Mouse (Mus musculus) hindbrain, embryonic 12.5 days (tissue): Measurements from ENCODE around the gene Adamts5. TPM values are rescaled to one million over a fixed set of nuclear protein-coding genes. Genes with fewer than 3 reads are reported as not detected.

ENCODE experiments used
- ATAC-seq: fragments of 200-750 bp; cut with Nextera tagmentation; 2 replicates; pipeline ENCODE4 v1.8.0; 2017; ENCODE audit warnings: moderate TSS enrichment; ENCODE audit not compliant: low FRiP score
- H3K27ac ChIP-seq: fragments of 300-500 bp; sonication (generic); 2 replicates; pipeline ENCODE4 v1.5.1; 2016; ENCODE audit warnings: mild to moderate bottlenecking
- H3K27me3 ChIP-seq: fragments of 300-500 bp; sonication (generic); 2 replicates; pipeline ENCODE4 v1.6.1; 2016; ENCODE audit warnings: mild to moderate bottlenecking
- H3K36me3 ChIP-seq: fragments of 300-500 bp; sonication (generic); 2 replicates; pipeline ENCODE4 v1.6.1; 2016; ENCODE audit warnings: mild to moderate bottlenecking
- H3K4me1 ChIP-seq: fragments of 300-500 bp; sonication (generic); 2 replicates; pipeline ENCODE4 v1.6.1; 2016
- H3K4me2 ChIP-seq: fragments of 300-500 bp; sonication (generic); replicated peaks from 2 replicates; pipeline ENCODE4 v1.6.1; 2016; ENCODE audit warnings: mild to moderate bottlenecking
- H3K4me3 ChIP-seq: fragments of 300-500 bp; sonication (generic); 2 replicates; pipeline ENCODE4 v1.5.1; 2016; ENCODE audit warnings: mild to moderate bottlenecking
- H3K9ac ChIP-seq: fragments of 300-500 bp; sonication (generic); 2 replicates; pipeline ENCODE4 v1.6.1; 2016; ENCODE audit warnings: mild to moderate bottlenecking, moderate library complexity
- H3K9me3 ChIP-seq: fragments of 300-500 bp; sonication (generic); replicated peaks from 2 replicates; pipeline ENCODE4 v1.6.1; 2016; ENCODE audit warnings: mild to moderate bottlenecking
- WGBS: fragments of 180-500 bp; shearing (Covaris S2); methylation state at CpG from one replicate; pipeline ENCODE4 v1.1.7; 2016; 5-methylcytosine and 5-hydroxymethylcytosine counted together
- polyA plus RNA-seq: library from polyadenylated mRNA; unstranded; fragments of >200 nt; fragmentation: Nextera tagmentation; extraction: Ambion mirVana; gene quantifications from 2 replicates; pipeline ENCODE4 v1.2.1, GENCODE M21; 2016

The Adamts5 gene
- polyA plus RNA-seq, 1 experiment from 2014 or later = 2.8 TPM

DNA sequence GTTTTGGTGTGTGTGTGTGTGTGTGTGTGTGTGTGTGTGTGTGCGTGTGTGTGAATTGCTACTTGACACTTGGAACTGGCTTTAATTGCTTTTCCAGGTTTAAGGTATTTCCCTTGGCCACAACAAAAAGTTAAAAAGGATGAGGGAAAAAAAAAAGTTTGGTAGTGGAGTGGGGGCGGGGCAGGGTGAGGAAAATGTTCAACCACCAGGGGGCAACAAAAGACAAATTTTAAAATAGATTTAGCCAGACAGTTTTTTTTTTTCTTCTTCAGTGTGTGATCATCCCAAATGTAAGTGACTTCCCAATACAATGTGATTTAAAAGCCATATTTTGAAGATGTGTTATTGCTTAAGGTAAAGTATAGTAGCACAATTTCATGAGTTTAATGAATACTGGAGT lies 94.0 kb downstream of the Adamts5 start:
- 20% methylated on average over 2 of the region's 2 CpGs for WGBS
- ATAC-seq = no peak
- H3K9ac ChIP-seq = no peak overlapping the region

DNA sequence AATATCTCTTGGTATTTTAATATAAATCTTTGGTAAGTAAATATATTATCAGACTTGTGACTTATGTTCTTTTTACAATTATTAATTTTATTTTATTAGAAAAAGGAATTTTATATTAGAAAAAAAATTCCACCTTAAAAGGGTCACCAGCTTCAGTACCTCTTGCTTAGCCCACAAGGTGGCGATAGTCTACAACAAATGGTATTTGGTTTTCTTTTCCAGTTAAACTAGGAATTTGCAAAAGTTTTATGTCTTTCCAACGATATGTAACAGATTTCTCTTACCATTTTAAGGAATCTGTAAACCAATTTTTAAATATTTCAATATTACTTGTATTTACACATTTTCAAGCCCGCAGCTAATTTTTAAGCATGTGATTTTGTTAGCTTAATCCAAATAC lies 94.6 kb downstream of the Adamts5 start:
- no peak overlapping the region for H3K4me3 ChIP-seq
- no peak for ATAC-seq
- WGBS = 22% methylated on average over 3 of the region's 3 CpGs
- H3K9me3 ChIP-seq = no peaks in the 10 kb centered on the region
- H3K4me1 ChIP-seq = peaks cover 9% of the 10 kb centered on the region
- no peaks in the 10 kb centered on the region for H3K36me3 ChIP-seq
- no peak overlapping the region for H3K27ac ChIP-seq
- H3K9ac ChIP-seq = no peak overlapping the region
- no peaks in the 10 kb centered on the region for H3K27me3 ChIP-seq
- 0 out of 2 replicates have a peak overlapping the region, but pooled peaks have one; percentile 11 for H3K4me2 ChIP-seq

More for the DNA sequence above, 94.0 kb downstream of the Adamts5 start:
- peaks cover 6% of the 10 kb centered on the region; the same call in 1 of the 2 replicates for H3K4me1 ChIP-seq
- H3K4me2 ChIP-seq = peak overlapping the region; percentile 11; the same call in 1 of the 2 replicates
- no peaks in the 10 kb centered on the region for H3K36me3 ChIP-seq
- H3K27me3 ChIP-seq = no peaks in the 10 kb centered on the region
- no peaks in the 10 kb centered on the region for H3K9me3 ChIP-seq
- H3K27ac ChIP-seq = no peak overlapping the region
- no peak overlapping the region for H3K4me3 ChIP-seq

Other genes with a start within 250 kb of the Adamts5 start
- gene Adamts1, start 98.7 kb downstream of the Adamts5 start, polyA plus RNA-seq = 22.8 and 26.7 TPM in 2 replicates